Mouse (Mus musculus): Measurements from ENCODE around the gene Pnkd. TPM values are rescaled to one million over a fixed set of nuclear protein-coding genes. Genes with fewer than 3 reads are reported as not detected.

The Pnkd gene
- polyA plus RNA-seq, 1 experiment from 2014 or later: 34.0 TPM

GRCm38 (mm10) chr1:74388398-74388920 is 103.7 kb downstream of the Pnkd start:
- no peak for ATAC-seq (ENCODE audit: low read depth)
- Histone ChIP-seq H3K4me1 (ENCODE audit: control insufficient read depth, low read depth, low read length) (peaks cover 51% of the 10 kb centered on the region), H3K4me3 (ENCODE audit: low read depth, low read length) (no peak overlapping the region), H3K36me3 (ENCODE audit: control insufficient read depth, insufficient read depth) (peaks cover under 1% of the 10 kb centered on the region; the same call in 1 of the 2 replicates), H3K4me2 (ENCODE audit: low read depth, low read length) (no peak overlapping the region), H3K27me3 (ENCODE audit: control insufficient read depth, insufficient read depth, low read depth, low read length) (no peaks in the 10 kb centered on the region), H3K9me3 (replicated peaks; ENCODE audit: control insufficient read depth, low read length) (no peaks in the 10 kb centered on the region), H3K27ac (ENCODE audit: low read length) (peak overlapping the region; percentile 29; the same call in 1 of the 2 replicates), H3K9ac (ENCODE audit: low read depth, low read length) (no peak overlapping the region)
- 79% methylated on average over 7 of the region's 7 CpGs for WGBS (ENCODE audit: insufficient replicate concordance)

DNA sequence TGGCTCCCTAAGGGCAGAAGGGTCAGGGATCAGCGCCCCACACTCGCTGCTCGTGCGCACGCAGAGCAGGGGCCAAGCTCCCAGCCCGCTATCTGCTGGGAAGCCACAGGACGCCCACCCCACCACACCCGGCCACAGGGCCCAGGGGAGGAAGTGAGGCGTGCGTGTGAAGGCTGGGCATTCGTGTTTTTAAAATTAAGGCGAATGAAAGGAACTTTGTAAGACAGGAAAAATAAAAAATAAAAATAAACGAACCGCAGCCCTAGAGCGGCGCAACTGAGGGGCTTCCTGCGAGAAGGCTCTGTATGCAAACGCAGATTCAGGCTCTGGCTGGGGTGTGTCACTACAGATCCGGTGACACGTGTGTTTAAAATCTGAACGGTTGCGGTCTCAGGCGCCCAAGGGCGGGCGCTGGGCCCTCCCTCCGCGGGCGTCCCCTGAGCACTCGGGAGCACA is 105.1 kb downstream of the Pnkd start:
- 3% methylated on average over 29 of the region's 29 CpGs for WGBS (ENCODE audit: insufficient replicate concordance)
- peak overlapping the region; percentile 98 for H3K27ac ChIP-seq (ENCODE audit: low read length)
- H3K9ac ChIP-seq (ENCODE audit: low read depth, low read length): peak overlapping the region; percentile 52
- H3K27me3 ChIP-seq (ENCODE audit: control insufficient read depth, insufficient read depth, low read depth, low read length): no peaks in the 10 kb centered on the region
- no peaks in the 10 kb centered on the region for H3K9me3 ChIP-seq (replicated peaks; ENCODE audit: control insufficient read depth, low read length)
- peak overlapping the region; percentile 94 for H3K4me3 ChIP-seq (ENCODE audit: low read depth, low read length)
- peaks cover 14% of the 10 kb centered on the region for H3K36me3 ChIP-seq (ENCODE audit: control insufficient read depth, insufficient read depth)
- H3K4me1 ChIP-seq (ENCODE audit: control insufficient read depth, low read depth, low read length): peaks cover 57% of the 10 kb centered on the region
- peak overlapping the region; percentile 99 for H3K4me2 ChIP-seq (ENCODE audit: low read depth, low read length)
- ATAC-seq (ENCODE audit: low read depth): no peak

GRCm38 (mm10) chr1:74390287-74390906 is 105.7 kb downstream of the Pnkd start:
- Histone ChIP-seq H3K27me3 (ENCODE audit: control insufficient read depth, insufficient read depth, low read depth, low read length) (no peaks in the 10 kb centered on the region), H3K9me3 (replicated peaks; ENCODE audit: control insufficient read depth, low read length) (no peaks in the 10 kb centered on the region), H3K9ac (ENCODE audit: low read depth, low read length) (peak overlapping the region; percentile 98), H3K4me1 (ENCODE audit: control insufficient read depth, low read depth, low read length) (peaks cover 62% of the 10 kb centered on the region), H3K27ac (ENCODE audit: low read length) (peak overlapping the region; percentile 98), H3K36me3 (ENCODE audit: control insufficient read depth, insufficient read depth) (peaks cover 19% of the 10 kb centered on the region), H3K4me2 (ENCODE audit: low read depth, low read length) (peak overlapping the region; percentile 99), H3K4me3 (ENCODE audit: low read depth, low read length) (peak overlapping the region; percentile 94)
- 4% methylated on average over 21 of the region's 21 CpGs for WGBS (ENCODE audit: insufficient replicate concordance)
- ATAC-seq (ENCODE audit: low read depth): no peak

- Histone ChIP-seq H3K27ac (ENCODE audit: low read length) (peak within 1 kb of the TSS; percentile 98), H3K4me2 (ENCODE audit: low read depth, low read length) (peak within 1 kb of the TSS; percentile 99), H3K9me3 (replicated peaks; ENCODE audit: control insufficient read depth, low read length) (no peaks in the 10 kb centered on the region), H3K4me1 (ENCODE audit: control insufficient read depth, low read depth, low read length) (peaks cover 63% of the 10 kb centered on the region), H3K4me3 (ENCODE audit: low read depth, low read length) (peak within 1 kb of the TSS; percentile 94), H3K9ac (ENCODE audit: low read depth, low read length) (peak within 1 kb of the TSS; percentile 98), H3K36me3 (ENCODE audit: control insufficient read depth, insufficient read depth) (peaks cover 20% of the 10 kb centered on the region), H3K27me3 (ENCODE audit: control insufficient read depth, insufficient read depth, low read depth, low read length) (no peaks in the 10 kb centered on the region)
- ATAC-seq (ENCODE audit: low read depth): peak; percentile 75
- 2% methylated on average over 47 of the region's 51 CpGs for WGBS (ENCODE audit: insufficient replicate concordance)
Observed at GRCm38 (mm10) chr1:74390924-74391748, 106.4 kb downstream of the Pnkd start, which contains the start of gene Ctdsp1. TSS of gene Ctdsp1 (plus strand) at chr1:74391509.

DNA sequence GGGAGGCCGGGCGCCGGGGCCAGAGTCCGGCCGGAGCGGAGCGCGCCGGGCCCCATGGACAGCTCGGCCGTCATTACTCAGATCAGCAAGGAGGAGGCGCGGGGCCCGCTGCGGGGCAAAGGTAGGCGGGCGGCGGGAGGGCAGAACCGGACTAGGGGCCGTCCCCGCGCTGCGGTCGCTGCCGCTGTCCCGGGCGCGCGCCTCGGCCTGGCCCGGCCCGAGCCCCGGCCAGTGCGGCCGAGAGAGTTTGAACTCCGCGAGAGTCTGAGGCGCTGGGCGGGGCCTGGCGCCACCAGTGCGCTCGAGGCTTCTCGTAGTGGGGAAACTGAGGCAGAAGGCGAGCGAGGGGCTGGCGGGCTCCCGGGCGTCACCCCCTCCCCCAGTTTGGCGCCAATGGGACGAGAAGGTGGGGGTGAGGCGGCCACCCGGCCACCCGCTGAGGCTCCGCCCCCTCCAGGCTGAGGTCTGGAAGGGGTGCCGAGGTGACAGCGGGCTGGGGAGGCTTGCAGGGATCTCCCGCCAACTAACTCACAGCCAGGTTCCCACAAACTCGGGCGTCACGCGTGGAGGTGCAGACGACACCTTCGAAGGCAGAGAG is 107.2 kb downstream of the Pnkd start:
- Histone ChIP-seq H3K9ac (ENCODE audit: low read depth, low read length) (peak overlapping the region; percentile 98), H3K4me3 (ENCODE audit: low read depth, low read length) (peak overlapping the region; percentile 94), H3K4me1 (ENCODE audit: control insufficient read depth, low read depth, low read length) (peaks cover 65% of the 10 kb centered on the region), H3K36me3 (ENCODE audit: control insufficient read depth, insufficient read depth) (peaks cover 20% of the 10 kb centered on the region), H3K27me3 (ENCODE audit: control insufficient read depth, insufficient read depth, low read depth, low read length) (no peaks in the 10 kb centered on the region), H3K4me2 (ENCODE audit: low read depth, low read length) (peak overlapping the region; percentile 99), H3K9me3 (replicated peaks; ENCODE audit: control insufficient read depth, low read length) (no peaks in the 10 kb centered on the region), H3K27ac (ENCODE audit: low read length) (peak overlapping the region; percentile 98)
- WGBS (ENCODE audit: insufficient replicate concordance): 0% methylated on average over 53 of the region's 63 CpGs
- peak; percentile 45 for ATAC-seq (ENCODE audit: low read depth)

GRCm38 (mm10) chr1:74392446-74392994 is 107.8 kb downstream of the Pnkd start:
- peaks cover 20% of the 10 kb centered on the region for H3K36me3 ChIP-seq (ENCODE audit: control insufficient read depth, insufficient read depth)
- H3K9ac ChIP-seq (ENCODE audit: low read depth, low read length): peak overlapping the region; percentile 98
- H3K9me3 ChIP-seq (replicated peaks; ENCODE audit: control insufficient read depth, low read length): no peaks in the 10 kb centered on the region
- H3K27me3 ChIP-seq (ENCODE audit: control insufficient read depth, insufficient read depth, low read depth, low read length): no peaks in the 10 kb centered on the region
- peak; percentile 10 for ATAC-seq (ENCODE audit: low read depth)
- WGBS (ENCODE audit: insufficient replicate concordance): 5% methylated on average over 16 of the region's 16 CpGs
- peak overlapping the region; percentile 94 for H3K4me3 ChIP-seq (ENCODE audit: low read depth, low read length)
- H3K4me1 ChIP-seq (ENCODE audit: control insufficient read depth, low read depth, low read length): peaks cover 60% of the 10 kb centered on the region
- H3K27ac ChIP-seq (ENCODE audit: low read length): peak overlapping the region; percentile 98
- peak overlapping the region; percentile 99 for H3K4me2 ChIP-seq (ENCODE audit: low read depth, low read length)

- H3K27me3 ChIP-seq (ENCODE audit: control insufficient read depth, insufficient read depth, low read depth, low read length): no peaks in the 10 kb centered on the region
- 54% methylated on average over 7 of the region's 7 CpGs for WGBS (ENCODE audit: insufficient replicate concordance)
- H3K4me3 ChIP-seq (ENCODE audit: low read depth, low read length): peak overlapping the region; percentile 94
- H3K4me1 ChIP-seq (ENCODE audit: control insufficient read depth, low read depth, low read length): peaks cover 61% of the 10 kb centered on the region
- no peaks in the 10 kb centered on the region for H3K9me3 ChIP-seq (replicated peaks; ENCODE audit: control insufficient read depth, low read length)
- peak overlapping the region; percentile 99 for H3K4me2 ChIP-seq (ENCODE audit: low read depth, low read length)
- ATAC-seq (ENCODE audit: low read depth): no peak
- H3K27ac ChIP-seq (ENCODE audit: low read length): peak overlapping the region; percentile 98
- peaks cover 20% of the 10 kb centered on the region for H3K36me3 ChIP-seq (ENCODE audit: control insufficient read depth, insufficient read depth)
- H3K9ac ChIP-seq (ENCODE audit: low read depth, low read length): peak overlapping the region; percentile 98
Observed at GRCm38 (mm10) chr1:74393010-74393409, 108.3 kb downstream of the Pnkd start.

- peaks cover 62% of the 10 kb centered on the region for H3K4me1 ChIP-seq (ENCODE audit: control insufficient read depth, low read depth, low read length)
- H3K27ac ChIP-seq (ENCODE audit: low read length): no peak overlapping the region
- H3K9ac ChIP-seq (ENCODE audit: low read depth, low read length): peak overlapping the region; percentile 98; the same call in 1 of the 2 replicates
- WGBS (ENCODE audit: insufficient replicate concordance): 88% methylated on average over 9 of the region's 9 CpGs
- H3K4me2 ChIP-seq (ENCODE audit: low read depth, low read length): peak overlapping the region; percentile 99
- H3K4me3 ChIP-seq (ENCODE audit: low read depth, low read length): peak overlapping the region; percentile 94
- no peak for ATAC-seq (ENCODE audit: low read depth)
- H3K27me3 ChIP-seq (ENCODE audit: control insufficient read depth, insufficient read depth, low read depth, low read length): no peaks in the 10 kb centered on the region
- H3K36me3 ChIP-seq (ENCODE audit: control insufficient read depth, insufficient read depth): peaks cover 20% of the 10 kb centered on the region
- H3K9me3 ChIP-seq (replicated peaks; ENCODE audit: control insufficient read depth, low read length): no peaks in the 10 kb centered on the region
Observed at GRCm38 (mm10) chr1:74393697-74394096, 109.0 kb downstream of the Pnkd start.

Data from liver, embryonic 16.5 days (tissue).